Mouse (Mus musculus) kidney, adult 2 months (tissue): Measurements from ENCODE around the gene Khnyn. TPM values are rescaled to one million over a fixed set of nuclear protein-coding genes. Genes with fewer than 3 reads are reported as not detected.

Experiments used
- DNase-seq: peaks from one replicate; pipeline ENCODE4 v3.0.0; 2021
- H3K27ac ChIP-seq: fragments of 200-500 bp; 2 replicates; pipeline ENCODE4 v1.5.1; 2012; ENCODE audit warnings: low read depth, low read length, control low read depth, inconsistent platforms; ENCODE audit not compliant: insufficient read depth
- H3K27me3 ChIP-seq: fragments of 200-500 bp; replicated peaks from 2 replicates; pipeline ENCODE4 v1.6.1; 2012; ENCODE audit warnings: mild to moderate bottlenecking, moderate library complexity, low read length, inconsistent platforms; ENCODE audit not compliant: control insufficient read depth, insufficient read depth
- H3K36me3 ChIP-seq: fragments of 200-500 bp; 2 replicates; pipeline ENCODE4 v1.6.1; 2012; ENCODE audit warnings: mild to moderate bottlenecking, moderate library complexity, low read length, inconsistent platforms; ENCODE audit not compliant: control insufficient read depth, insufficient read depth
- H3K4me1 ChIP-seq: fragments of 200-500 bp; 2 replicates; pipeline ENCODE4 v1.6.1; 2011; ENCODE audit warnings: low read length; ENCODE audit not compliant: control insufficient read depth, insufficient read depth
- H3K4me3 ChIP-seq: fragments of 200-500 bp; 2 replicates; pipeline ENCODE4 v1.5.1; 2011; ENCODE audit warnings: mild to moderate bottlenecking, low read depth, low read length, control low read depth; ENCODE audit not compliant: insufficient read depth
- CTCF ChIP-seq: fragments of 200-500 bp; conservative IDR thresholded peaks from 2 replicates; pipeline ENCODE4 v1.5.1; 2011; ENCODE audit warnings: low read depth, mild to moderate bottlenecking, control low read depth, low read length, moderate library complexity, mixed read lengths; ENCODE audit not compliant: insufficient read depth, insufficient read length
- POLR2A ChIP-seq: fragments of 200-500 bp; IDR thresholded peaks from one replicate; pipeline ENCODE4 v1.6.1; 2011; ENCODE audit warnings: low read depth, low read length, control low read depth
- WGBS: fragments of 180-500 bp; shearing (Covaris S2); methylation state at CpG from one replicate; pipeline ENCODE4 v1.1.7; 2018; 5-methylcytosine and 5-hydroxymethylcytosine counted together
- polyA plus RNA-seq: library from polyadenylated mRNA; depleted of rRNA; stranded (reverse); fragments of >200 nt; gene quantifications from 2 replicates; pipeline ENCODE4 v1.2.3, GENCODE M21; 2012; rRNA removed

Khnyn gene
- polyA plus RNA-seq, 1 experiment = 11.1 TPM

DNA sequence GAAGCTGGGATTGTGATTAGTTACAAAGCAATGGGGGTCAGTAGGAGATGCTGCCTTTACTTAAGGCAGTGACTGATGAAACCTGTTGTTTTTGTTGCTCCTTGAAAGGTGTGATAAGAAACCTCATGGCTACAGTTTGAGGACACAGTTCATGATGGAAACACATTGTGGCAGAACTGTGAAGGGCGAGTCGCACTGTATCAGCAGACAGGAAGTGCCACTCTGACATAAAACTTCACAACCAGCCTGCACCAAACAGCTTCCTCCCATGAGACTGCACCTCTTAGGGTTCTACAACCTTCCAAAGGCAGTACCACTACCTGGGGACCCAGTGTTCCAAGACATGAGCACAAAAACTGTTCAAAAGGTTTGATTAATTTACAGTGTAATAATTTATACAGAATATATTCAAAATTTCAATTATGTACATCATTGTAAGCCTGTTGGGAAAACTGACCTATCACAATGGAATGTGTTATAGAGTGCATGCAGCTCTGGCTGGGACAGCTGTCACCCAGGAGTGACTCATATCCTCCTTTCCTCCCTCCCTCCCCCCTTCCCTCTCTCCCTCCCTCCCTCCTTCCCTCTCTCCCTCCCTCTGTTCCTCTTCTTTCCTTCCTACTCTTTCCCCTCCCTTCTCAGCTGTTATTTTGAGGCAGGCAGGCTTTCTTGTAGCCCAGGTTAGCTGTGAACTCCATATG, 61.7 kb downstream of the Khnyn start:
- no peaks in the 10 kb centered on the region for H3K27me3 ChIP-seq
- DNase-seq = no peak
- H3K4me1 ChIP-seq = no peaks in the 10 kb centered on the region
- H3K36me3 ChIP-seq = no peaks in the 10 kb centered on the region
- no peak for TF ChIP-seq CTCF
- no peak for TF ChIP-seq POLR2A
- H3K27ac ChIP-seq = no peak overlapping the region
- no peak overlapping the region for H3K4me3 ChIP-seq
- WGBS = 60% methylated on average over 2 of the region's 2 CpGs

Other genes with a start within 250 kb of the Khnyn start
- 69.7 and 84.9 TPM in 2 replicates for gene Ipo4, start 249.0 kb upstream of the Khnyn start, polyA plus RNA-seq
- 3.2 and 4.0 TPM in 2 replicates for gene Gm49378, start 247.1 kb upstream of the Khnyn start, polyA plus RNA-seq
- 109 and 110 TPM in 2 replicates for gene Tm9sf1, start 241.1 kb upstream of the Khnyn start, polyA plus RNA-seq
- gene Tssk4, start 234.8 kb upstream of the Khnyn start, polyA plus RNA-seq = 0.67 and 0.79 TPM in 2 replicates
- 22.4 and 27.2 TPM in 2 replicates for gene Mdp1, start 224.4 kb upstream of the Khnyn start, polyA plus RNA-seq
- gene Gmpr2, start 213.0 kb upstream of the Khnyn start, polyA plus RNA-seq = 18.7 and 21.7 TPM in 2 replicates
- 321 and 438 TPM in 2 replicates for gene Nedd8, start 212.8 kb upstream of the Khnyn start, polyA plus RNA-seq
- 9.9 and 10.2 TPM in 2 replicates for gene Tinf2, start 203.1 kb upstream of the Khnyn start, polyA plus RNA-seq
- 29.6 and 30.1 TPM in 2 replicates for gene Tgm1, start 171.0 kb upstream of the Khnyn start, polyA plus RNA-seq
- 70.0 and 86.9 TPM in 2 replicates for gene Rabggta, start 162.7 kb upstream of the Khnyn start, polyA plus RNA-seq
- 223 and 228 TPM in 2 replicates for gene Dhrs1, start 139.3 kb upstream of the Khnyn start, polyA plus RNA-seq
- gene Nop9, start 139.3 kb upstream of the Khnyn start, polyA plus RNA-seq = 12.9 and 16.1 TPM in 2 replicates
- gene Cideb, start 126.5 kb upstream of the Khnyn start, polyA plus RNA-seq = 485 and 513 TPM in 2 replicates
- 0.56 and 0.76 TPM in 2 replicates for gene Ltb4r2, start 123.5 kb upstream of the Khnyn start, polyA plus RNA-seq
- gene Ltb4r1, start 119.0 kb upstream of the Khnyn start, polyA plus RNA-seq = 0.75 and 1.1 TPM in 2 replicates
- gene Adcy4, start 100.9 kb upstream of the Khnyn start, polyA plus RNA-seq = 16.8 and 16.9 TPM in 2 replicates
- gene Ripk3, start 96.1 kb upstream of the Khnyn start, polyA plus RNA-seq = 3.5 and 4.7 TPM in 2 replicates
- gene Nfatc4, start 61.8 kb upstream of the Khnyn start, polyA plus RNA-seq = 4.3 and 5.0 TPM in 2 replicates
- 6.6 and 7.6 TPM in 2 replicates for gene Nynrin, start 30.9 kb upstream of the Khnyn start, polyA plus RNA-seq
- 0.08 and 0.13 TPM in 2 replicates for gene Cbln3, start 555 bp upstream of the Khnyn start, polyA plus RNA-seq
- 132 and 133 TPM in 2 replicates for gene Sdr39u1, start 15.3 kb downstream of the Khnyn start, polyA plus RNA-seq
- gene Cma1, start 59.7 kb downstream of the Khnyn start, polyA plus RNA-seq = 0.42 and 0.99 TPM in 2 replicates
- not detected in 2 replicates for gene Cma2, start 66.0 kb downstream of the Khnyn start, polyA plus RNA-seq
- not detected in 2 replicates for gene Mcpt1, start 133.0 kb downstream of the Khnyn start, polyA plus RNA-seq
- not detected in 2 replicates for gene Mcpt9, start 145.5 kb downstream of the Khnyn start, polyA plus RNA-seq
- gene Mcpt2, start 157.1 kb downstream of the Khnyn start, polyA plus RNA-seq = not detected in 2 replicates
- 0.50 and 0.95 TPM in 2 replicates for gene Mcpt4, start 177.4 kb downstream of the Khnyn start, polyA plus RNA-seq
- not detected in 2 replicates for gene Mcpt8, start 200.3 kb downstream of the Khnyn start, polyA plus RNA-seq
- gene Ctsg, start 217.6 kb downstream of the Khnyn start, polyA plus RNA-seq = not detected in 2 replicates
- not detected in 2 replicates for gene Gzme, start 235.7 kb downstream of the Khnyn start, polyA plus RNA-seq
- not detected in 2 replicates for gene Gzmd, start 247.7 kb downstream of the Khnyn start, polyA plus RNA-seq